Mouse (Mus musculus): ENCODE measurements at regions not wholly inside any gene's neighbourhood (a gene's known extent, or its start where the extent isn't known, plus 50 kb on each side); places are given as distances from the start of the nearest gene placed in this dataset.

DNA sequence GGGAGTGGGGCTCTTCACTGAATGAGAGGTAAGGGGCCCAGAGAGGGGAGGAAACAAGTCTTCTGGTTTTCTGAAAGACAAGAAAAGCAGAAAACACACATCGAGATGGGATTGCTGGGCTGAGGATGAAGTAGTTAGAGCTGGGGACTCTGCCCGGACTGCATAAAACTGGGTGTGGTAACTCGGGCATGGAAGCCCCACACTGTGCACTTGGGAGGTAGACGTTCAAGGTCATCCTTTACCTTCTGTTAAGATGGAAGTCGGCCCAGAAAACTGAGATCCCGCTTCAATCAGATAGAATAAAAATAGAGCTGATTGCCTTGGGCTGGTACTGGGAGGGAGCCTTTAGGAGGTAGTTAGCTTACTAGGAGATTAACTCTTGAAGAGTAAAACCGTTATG is 107.2 kb downstream of the Rassf10 start:
- DNase-seq (ENCODE audit: low spot score) (no peak), ATAC-seq (ENCODE audit: low FRiP score, low read depth) (no peak)
- Histone ChIP-seq H3K4me1 (ENCODE audit: control insufficient read depth, insufficient read depth, low read length) (peaks cover 14% of the 10 kb centered on the region), H3K4me2 (replicated peaks; ENCODE audit: low read depth, low read length, severe bottlenecking) (no peak overlapping the region), H3K27me3 (ENCODE audit: control insufficient read depth, insufficient read depth, low read length) (no peaks in the 10 kb centered on the region), H3K9ac (ENCODE audit: low read depth, low read length, severe bottlenecking) (no peak overlapping the region), H3K27ac (replicated peaks; ENCODE audit: low read depth, low read length) (no peak overlapping the region), H3K4me3 (replicated peaks; ENCODE audit: low read length) (no peak overlapping the region), H3K36me3 (ENCODE audit: control insufficient read depth, insufficient read depth, low read length) (no peaks in the 10 kb centered on the region), H3K9me3 (ENCODE audit: control insufficient read depth, low read length) (no peaks in the 10 kb centered on the region)
- TF ChIP-seq POLR2A (IDR thresholded peaks at IDR 0.05; ENCODE audit: borderline replicate concordance, extremely low read depth, insufficient read depth, insufficient read length): no peak
- 69% methylated on average over 7 of the region's 7 CpGs for whole genome bisulfite sequencing

GRCm38 (mm10) chr7:113066536-113066935 is 112.8 kb downstream of the Rassf10 start:
- 83% methylated on average over 12 of the region's 12 CpGs for WGBS
- Histone ChIP-seq H3K4me2 (replicated peaks; ENCODE audit: low read depth, low read length, severe bottlenecking) (no peak overlapping the region), H3K27me3 (ENCODE audit: control insufficient read depth, insufficient read depth, low read length) (no peaks in the 10 kb centered on the region), H3K4me1 (ENCODE audit: control insufficient read depth, insufficient read depth, low read length) (no peaks in the 10 kb centered on the region), H3K4me3 (replicated peaks; ENCODE audit: low read length) (no peak overlapping the region), H3K27ac (replicated peaks; ENCODE audit: low read depth, low read length) (no peak overlapping the region), H3K9ac (ENCODE audit: low read depth, low read length, severe bottlenecking) (no peak overlapping the region), H3K36me3 (ENCODE audit: control insufficient read depth, insufficient read depth, low read length) (no peaks in the 10 kb centered on the region), H3K9me3 (ENCODE audit: control insufficient read depth, low read length) (no peaks in the 10 kb centered on the region)
- ATAC-seq (ENCODE audit: low FRiP score, low read depth) (no peak), DNase-seq (ENCODE audit: low spot score) (no peak)
- no peak for TF ChIP-seq POLR2A (IDR thresholded peaks at IDR 0.05; ENCODE audit: borderline replicate concordance, extremely low read depth, insufficient read depth, insufficient read length)

- H3K4me1 ChIP-seq (ENCODE audit: control insufficient read depth, insufficient read depth, low read length): no peaks in the 10 kb centered on the region
- no peaks in the 10 kb centered on the region for H3K36me3 ChIP-seq (ENCODE audit: control insufficient read depth, insufficient read depth, low read length)
- ATAC-seq (ENCODE audit: low FRiP score, low read depth) (no peak), DNase-seq (ENCODE audit: low spot score) (no peak)
- WGBS: 92% methylated on average over 6 of the region's 6 CpGs
- no peak overlapping the region for H3K4me2 ChIP-seq (replicated peaks; ENCODE audit: low read depth, low read length, severe bottlenecking)
- no peak overlapping the region for H3K27ac ChIP-seq (replicated peaks; ENCODE audit: low read depth, low read length)
- no peaks in the 10 kb centered on the region for H3K27me3 ChIP-seq (ENCODE audit: control insufficient read depth, insufficient read depth, low read length)
- no peak overlapping the region for H3K4me3 ChIP-seq (replicated peaks; ENCODE audit: low read length)
- no peak for TF ChIP-seq POLR2A (IDR thresholded peaks at IDR 0.05; ENCODE audit: borderline replicate concordance, extremely low read depth, insufficient read depth, insufficient read length)
- H3K9ac ChIP-seq (ENCODE audit: low read depth, low read length, severe bottlenecking): no peak overlapping the region
- no peaks in the 10 kb centered on the region for H3K9me3 ChIP-seq (ENCODE audit: control insufficient read depth, low read length)
Measured at GRCm38 (mm10) chr7:113068296-113068695, 114.5 kb downstream of the Rassf10 start.

DNA sequence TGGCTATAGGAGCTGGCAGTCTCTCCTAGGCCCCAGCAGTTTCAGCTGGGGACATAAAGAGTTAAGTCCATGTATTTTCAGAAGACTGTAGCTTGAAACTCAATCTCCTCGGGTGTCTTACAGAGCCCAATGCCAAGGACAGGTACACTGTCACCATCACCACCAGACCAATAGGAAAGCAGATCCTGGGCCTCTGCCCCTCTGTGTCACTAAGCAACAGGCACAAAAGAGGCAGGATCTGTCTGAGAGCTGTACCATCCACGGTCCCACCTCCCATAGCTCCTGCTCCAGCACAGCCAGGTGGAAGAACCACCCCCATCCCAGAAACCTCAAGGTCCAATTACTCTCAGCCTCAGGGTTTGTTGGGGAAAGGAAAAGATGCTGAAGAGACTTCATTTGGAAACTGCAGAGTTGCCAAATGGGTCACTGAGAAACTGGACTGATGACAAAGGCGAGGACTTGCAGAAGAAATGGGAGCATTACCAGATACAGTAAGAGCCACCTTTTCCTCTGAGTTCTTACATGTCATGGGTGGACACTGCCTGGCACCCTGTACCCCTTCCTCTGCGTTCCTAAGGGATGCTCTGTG is 115.7 kb downstream of the Rassf10 start:
- ATAC-seq (ENCODE audit: low FRiP score, low read depth) (no peak), DNase-seq (ENCODE audit: low spot score) (no peak)
- H3K36me3 ChIP-seq (ENCODE audit: control insufficient read depth, insufficient read depth, low read length): no peaks in the 10 kb centered on the region
- H3K4me2 ChIP-seq (replicated peaks; ENCODE audit: low read depth, low read length, severe bottlenecking): no peak overlapping the region
- no peaks in the 10 kb centered on the region for H3K4me1 ChIP-seq (ENCODE audit: control insufficient read depth, insufficient read depth, low read length)
- H3K4me3 ChIP-seq (replicated peaks; ENCODE audit: low read length): no peak overlapping the region
- TF ChIP-seq POLR2A (IDR thresholded peaks at IDR 0.05; ENCODE audit: borderline replicate concordance, extremely low read depth, insufficient read depth, insufficient read length): no peak
- H3K27ac ChIP-seq (replicated peaks; ENCODE audit: low read depth, low read length): no peak overlapping the region
- no peak overlapping the region for H3K9ac ChIP-seq (ENCODE audit: low read depth, low read length, severe bottlenecking)
- 68% methylated on average over 4 of the region's 4 CpGs for WGBS
- H3K27me3 ChIP-seq (ENCODE audit: control insufficient read depth, insufficient read depth, low read length): no peaks in the 10 kb centered on the region
- H3K9me3 ChIP-seq (ENCODE audit: control insufficient read depth, low read length): no peaks in the 10 kb centered on the region

DNA sequence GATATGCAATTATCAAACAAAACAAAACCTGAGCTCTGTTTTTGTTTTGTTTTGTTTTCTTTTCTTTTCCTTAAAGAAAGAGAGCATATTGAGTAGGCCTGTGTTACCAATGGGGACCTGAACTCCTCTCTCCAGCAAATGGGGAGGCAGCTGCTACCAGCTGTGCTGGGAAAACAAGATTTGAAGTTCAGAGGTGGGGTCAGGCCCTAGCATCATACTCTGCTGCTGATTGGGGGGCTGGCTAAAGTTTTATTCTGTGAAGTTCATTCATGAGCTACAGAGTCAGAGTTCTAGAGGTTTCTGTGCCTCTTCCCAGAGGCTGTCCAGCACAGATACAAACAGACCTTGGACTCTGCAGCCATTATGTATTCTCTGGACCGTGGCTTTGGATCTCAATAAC is 117.7 kb downstream of the Rassf10 start:
- 56% methylated on average over 1 of the region's 1 CpGs for WGBS
- no peak for ATAC-seq (ENCODE audit: low FRiP score, low read depth)
- Histone ChIP-seq H3K9me3 (ENCODE audit: control insufficient read depth, low read length) (no peaks in the 10 kb centered on the region), H3K9ac (ENCODE audit: low read depth, low read length, severe bottlenecking) (no peak overlapping the region), H3K4me1 (ENCODE audit: control insufficient read depth, insufficient read depth, low read length) (no peaks in the 10 kb centered on the region), H3K27ac (replicated peaks; ENCODE audit: low read depth, low read length) (no peak overlapping the region), H3K4me3 (replicated peaks; ENCODE audit: low read length) (no peak overlapping the region), H3K27me3 (ENCODE audit: control insufficient read depth, insufficient read depth, low read length) (no peaks in the 10 kb centered on the region), H3K4me2 (replicated peaks; ENCODE audit: low read depth, low read length, severe bottlenecking) (no peak overlapping the region), H3K36me3 (ENCODE audit: control insufficient read depth, insufficient read depth, low read length) (no peaks in the 10 kb centered on the region)
- DNase-seq (ENCODE audit: low spot score): no peak
- TF ChIP-seq POLR2A (IDR thresholded peaks at IDR 0.05; ENCODE audit: borderline replicate concordance, extremely low read depth, insufficient read depth, insufficient read length): no peak

- H3K9me3 ChIP-seq (ENCODE audit: control insufficient read depth, low read length): no peaks in the 10 kb centered on the region
- no peaks in the 10 kb centered on the region for H3K27me3 ChIP-seq (ENCODE audit: control insufficient read depth, insufficient read depth, low read length)
- H3K4me3 ChIP-seq (replicated peaks; ENCODE audit: low read length): no peak overlapping the region
- no peaks in the 10 kb centered on the region for H3K36me3 ChIP-seq (ENCODE audit: control insufficient read depth, insufficient read depth, low read length)
- no peak for DNase-seq (ENCODE audit: low spot score)
- 37% methylated on average over 6 of the region's 6 CpGs for WGBS
- H3K9ac ChIP-seq (ENCODE audit: low read depth, low read length, severe bottlenecking): no peak overlapping the region
- ATAC-seq (ENCODE audit: low FRiP score, low read depth): no peak
- H3K27ac ChIP-seq (replicated peaks; ENCODE audit: low read depth, low read length): no peak overlapping the region
- no peak for TF ChIP-seq POLR2A (IDR thresholded peaks at IDR 0.05; ENCODE audit: borderline replicate concordance, extremely low read depth, insufficient read depth, insufficient read length)
- no peaks in the 10 kb centered on the region for H3K4me1 ChIP-seq (ENCODE audit: control insufficient read depth, insufficient read depth, low read length)
- no peak overlapping the region for H3K4me2 ChIP-seq (replicated peaks; ENCODE audit: low read depth, low read length, severe bottlenecking)
Measured at GRCm38 (mm10) chr7:113073781-113074180, 120.0 kb downstream of the Rassf10 start.

All from limb, embryonic 14.5 days (tissue).